Mouse (Mus musculus): Measurements from ENCODE around the gene Gnpat.

Gnpat gene

GRCm38 (mm10) chr8:124845131-124845530, 17.7 kb upstream of the Gnpat start:
- DNase-seq: no peak

DNA sequence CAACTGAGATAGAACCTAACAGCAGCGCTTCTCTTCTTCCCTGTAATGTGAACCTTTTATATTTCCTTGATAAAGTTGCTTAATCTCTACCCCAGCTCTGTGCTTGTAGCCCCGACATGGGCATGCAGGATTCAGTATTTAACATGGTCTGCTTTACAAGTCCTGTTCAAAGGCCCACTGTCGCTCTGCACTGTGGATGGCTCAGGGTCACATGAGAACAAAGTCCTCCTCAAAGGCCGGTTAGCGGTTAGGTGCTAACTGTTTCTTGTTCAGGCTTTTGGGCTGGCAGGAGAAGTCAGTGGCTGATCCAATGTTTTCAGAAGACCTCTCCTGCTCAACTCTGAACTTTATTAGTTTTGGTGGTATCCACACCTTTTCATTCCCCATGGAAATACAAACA, 17.3 kb upstream of the Gnpat start:
- no peak for DNase-seq

DNA sequence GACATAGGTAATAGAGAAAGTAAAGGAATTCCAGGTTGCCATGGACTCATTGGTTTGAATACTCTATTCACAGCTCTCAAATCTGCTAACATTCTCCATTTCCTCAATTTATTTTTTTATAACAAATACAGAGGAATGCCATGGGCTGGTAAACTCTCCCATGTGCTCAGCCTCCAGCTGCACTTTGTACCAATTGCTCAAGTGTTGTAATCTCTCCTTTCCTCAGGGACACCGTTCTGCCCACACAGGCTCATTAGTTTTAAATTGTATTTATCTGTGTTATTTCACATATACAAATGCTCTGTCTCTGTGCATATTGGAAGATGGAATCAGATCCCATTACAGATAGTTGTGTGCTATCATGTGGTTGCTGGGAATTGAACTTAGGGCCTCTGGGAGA, 9.3 kb upstream of the Gnpat start:
- DNase-seq: no peak

DNA sequence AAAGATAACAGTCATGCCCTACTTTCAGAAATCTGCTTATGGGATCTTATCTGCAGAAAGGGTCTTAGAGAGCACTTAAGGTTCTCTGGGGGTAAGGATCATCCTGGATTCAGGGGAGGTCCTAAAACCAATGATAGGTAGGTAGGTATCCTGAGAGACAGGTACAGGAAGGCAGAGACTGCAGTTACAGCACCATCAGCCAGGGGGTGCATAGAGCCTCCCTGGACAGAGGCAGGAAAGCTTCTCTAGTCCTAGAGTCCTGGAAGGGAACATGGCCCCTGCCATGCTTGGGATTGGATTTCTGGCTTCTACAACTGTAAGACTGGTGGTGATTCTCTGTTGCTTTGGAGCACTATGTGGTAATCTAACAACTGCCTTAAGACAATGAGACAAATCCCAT, 3.4 kb upstream of the Gnpat start:
- peak; percentile 32 to 39 for DNase-seq

DNA sequence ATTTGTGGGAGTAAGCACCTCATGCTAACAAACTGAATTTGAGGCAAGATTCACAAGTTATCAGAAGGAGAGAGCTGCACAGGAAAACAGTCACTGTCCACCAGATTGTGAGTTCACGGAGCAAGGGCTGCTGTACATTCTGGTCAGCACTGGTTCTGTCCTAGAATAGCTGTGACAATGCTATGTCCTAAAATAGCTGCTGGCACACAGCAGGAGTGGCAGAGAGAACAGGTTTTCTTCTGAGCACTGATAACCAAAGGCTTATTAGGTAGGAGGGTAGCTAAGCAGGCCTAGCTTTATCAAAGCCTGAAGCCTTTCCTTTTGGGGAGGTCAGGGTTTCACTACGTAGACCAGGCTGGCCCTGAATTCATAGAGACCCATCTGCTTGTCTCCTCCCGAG, 2.6 kb upstream of the Gnpat start:
- DNase-seq: peak; percentile 18 to 42

- no peak for DNase-seq
These were observed 387 bp downstream of the Gnpat start for GRCm38 (mm10) chr8:124863163-124863677.

- DNase-seq: no peak
These were observed 896 bp downstream of the Gnpat start for GRCm38 (mm10) chr8:124863729-124864128.

GRCm38 (mm10) chr8:124866669-124867068, 3.8 kb downstream of the Gnpat start:
- DNase-seq: no peak

GRCm38 (mm10) chr8:124867126-124867525, 4.3 kb downstream of the Gnpat start:
- no peak for DNase-seq

DNA sequence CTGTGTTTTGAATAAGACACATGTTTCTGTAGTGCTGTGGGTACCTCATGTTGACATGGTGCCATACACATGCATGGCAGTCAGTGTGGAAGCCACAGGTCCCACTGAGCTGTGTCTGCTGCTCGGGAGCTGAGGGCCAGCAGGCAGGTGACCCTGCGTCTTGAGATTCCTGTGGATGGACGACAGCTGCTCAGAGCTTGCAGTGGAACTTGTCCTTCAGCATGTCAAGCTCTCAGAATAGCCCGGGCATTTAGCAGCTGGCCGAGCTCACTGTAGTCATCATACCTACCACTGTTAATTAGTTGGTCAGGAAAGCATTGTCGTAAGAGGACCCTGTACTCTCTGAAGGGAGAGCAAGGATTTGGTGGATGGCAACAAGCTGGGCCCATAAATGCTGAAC, 6.9 kb downstream of the Gnpat start:
- DNase-seq: no peak

GRCm38 (mm10) chr8:124871474-124871873, 8.6 kb downstream of the Gnpat start:
- no peak for DNase-seq

DNA sequence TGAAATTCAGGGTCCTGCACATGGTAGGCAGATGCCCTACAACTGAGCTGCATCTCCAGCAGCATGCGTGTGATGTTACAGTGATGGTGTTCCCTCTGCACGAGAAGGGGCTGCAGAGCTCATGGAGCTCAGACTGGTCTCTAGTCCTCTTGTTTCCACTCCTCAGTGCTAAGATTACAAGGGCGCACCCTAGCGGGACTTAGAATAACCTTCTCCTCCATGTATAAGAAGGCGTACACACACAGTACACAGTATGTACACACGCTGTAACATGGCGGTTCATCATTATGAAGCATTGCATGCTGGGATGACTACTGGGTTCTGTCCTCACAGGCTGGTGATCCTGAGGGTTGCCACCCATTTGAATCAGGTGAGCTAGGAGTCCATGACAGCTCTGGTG, 9.2 kb downstream of the Gnpat start:
- DNase-seq: no peak

DNA sequence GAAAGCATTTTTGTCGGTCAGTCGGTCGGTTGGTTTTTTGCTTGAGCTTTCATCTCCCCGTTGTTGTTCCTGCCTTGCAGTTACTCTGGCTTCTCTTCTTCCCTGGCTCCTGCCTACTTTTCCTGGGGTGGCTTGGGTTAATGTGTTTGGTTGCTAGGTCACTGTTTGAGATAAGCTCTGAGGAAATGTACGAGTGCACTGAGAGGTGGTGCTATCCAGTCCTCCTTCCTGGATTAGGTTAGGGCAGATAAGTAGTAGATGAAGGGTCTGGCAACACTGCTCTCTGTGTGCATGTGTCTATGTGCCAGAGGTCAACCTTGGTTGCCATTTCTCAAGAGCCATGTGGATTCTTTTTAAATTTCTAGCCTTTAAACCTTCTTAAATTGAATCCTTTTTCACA, 9.9 kb downstream of the Gnpat start:
- DNase-seq: no peak

GRCm38 (mm10) chr8:124878141-124878540, 15.3 kb downstream of the Gnpat start:
- no peak for DNase-seq

DNA sequence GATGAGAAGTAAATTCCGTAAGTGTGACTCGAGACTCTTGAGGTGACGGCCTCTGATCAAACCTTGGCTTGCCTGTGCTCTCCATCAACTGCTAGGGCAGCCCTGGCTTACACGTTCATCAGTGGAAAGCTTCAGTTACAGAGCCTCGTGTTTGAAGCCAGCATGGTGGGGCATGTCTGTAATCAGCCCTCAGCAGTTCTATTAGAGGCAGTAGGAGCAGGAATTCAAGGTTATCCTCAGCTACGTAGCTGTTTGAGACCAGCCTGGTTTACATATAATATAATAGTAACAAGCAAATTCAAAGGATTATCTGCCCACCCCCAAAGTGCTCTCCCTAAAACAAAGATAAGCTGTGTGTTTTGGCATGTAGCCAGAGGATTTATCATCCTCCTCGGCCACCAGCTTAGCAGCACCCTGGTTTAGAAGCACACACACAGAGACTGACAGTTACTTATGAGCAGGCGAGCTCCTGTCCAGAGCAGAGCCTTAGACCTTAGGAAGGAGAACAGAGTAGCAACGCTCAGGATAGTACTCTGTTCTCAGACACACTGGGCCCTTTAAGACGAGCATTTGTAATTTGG, 16.2 kb downstream of the Gnpat start:
- DNase-seq: no peak

GRCm38 (mm10) chr8:124888385-124888784, 25.6 kb downstream of the Gnpat start:
- no peak for DNase-seq

GRCm38 (mm10) chr8:124892596-124892995, 29.8 kb downstream of the Gnpat start:
- no peak for DNase-seq

- peak; percentile 15 to 21 for DNase-seq
These were observed 33.3 kb downstream of the Gnpat start for GRCm38 (mm10) chr8:124896010-124896631.

DNA sequence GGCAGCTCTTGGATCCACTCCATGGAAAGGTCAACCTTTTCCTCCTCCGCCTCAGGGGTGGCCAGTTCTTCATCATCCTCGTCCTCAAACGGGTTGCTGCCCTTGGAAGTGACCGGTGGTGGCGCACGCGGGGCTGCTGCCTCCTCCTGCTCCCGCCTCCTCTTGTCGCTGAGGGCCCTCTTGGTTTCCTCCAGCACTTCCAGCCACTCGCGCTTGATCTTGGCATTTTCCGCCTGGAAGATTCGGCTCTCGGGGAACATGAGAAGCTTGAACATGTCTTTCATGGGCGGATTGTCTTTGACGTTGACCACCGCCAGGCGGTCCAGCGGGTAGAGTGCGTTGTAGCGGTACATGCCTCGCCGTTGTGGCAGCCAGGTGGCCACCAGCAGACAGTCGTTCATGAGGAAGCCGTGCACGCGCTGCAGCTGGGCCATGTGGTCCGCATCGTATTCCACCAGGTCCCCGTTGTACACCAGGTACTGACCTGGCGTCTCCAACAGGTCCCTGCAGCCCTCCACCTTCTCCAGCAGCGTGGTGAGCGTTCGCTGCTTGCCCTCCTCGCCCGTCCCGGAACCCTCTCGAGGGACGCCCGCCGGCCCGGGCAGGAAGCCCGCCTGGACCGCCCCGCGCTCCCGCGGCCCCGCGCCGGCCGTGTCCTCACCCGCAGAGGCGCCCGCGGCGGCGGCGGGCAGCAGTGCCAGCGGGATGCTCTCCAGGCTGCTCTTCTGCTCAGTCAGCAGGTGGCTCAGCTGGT, 34.0 kb downstream of the Gnpat start:
- peak; percentile 78 to 82 for DNase-seq

DNA sequence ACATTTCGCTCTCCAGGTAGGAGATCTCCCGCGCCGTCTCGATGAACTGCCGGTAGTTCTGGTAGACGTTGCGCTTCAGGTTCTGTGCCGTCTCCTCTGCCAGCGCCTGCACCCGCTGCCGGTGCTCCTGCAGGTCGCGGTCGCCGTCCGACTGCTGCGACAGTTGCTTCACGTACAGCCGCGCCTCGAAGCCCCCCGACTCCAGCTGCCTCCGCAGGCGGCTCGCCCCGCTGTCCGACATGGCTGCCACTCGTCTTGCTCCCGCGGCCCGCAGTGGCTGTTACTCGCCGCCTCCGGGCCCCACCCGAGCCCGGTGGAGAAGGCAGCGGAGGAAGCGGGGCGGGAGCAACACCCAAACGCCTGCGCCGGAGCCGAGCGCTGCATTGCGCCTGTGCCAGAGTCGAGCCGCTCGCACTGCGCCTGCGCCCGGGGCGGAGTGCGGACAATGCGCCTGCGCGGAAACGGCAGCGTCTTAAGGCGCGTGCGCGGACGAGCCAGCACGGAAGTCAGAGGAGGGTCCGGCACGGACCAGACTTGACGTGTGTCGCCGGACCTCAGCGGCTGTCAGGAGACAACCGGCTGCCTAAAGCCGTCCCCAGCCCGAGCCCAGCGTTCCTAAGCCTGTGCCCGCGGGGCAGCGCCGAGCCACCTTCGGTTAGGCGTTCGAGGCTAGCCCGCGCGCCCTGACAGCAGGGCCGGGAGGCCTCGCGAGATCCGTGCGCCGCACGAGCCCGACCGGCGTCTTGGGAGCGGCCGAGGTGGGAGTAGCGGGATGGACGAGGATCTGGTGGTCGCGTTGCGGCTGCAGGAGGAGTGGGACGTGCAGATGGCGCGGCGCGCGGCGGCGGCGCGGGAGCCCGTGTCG, 34.8 kb downstream of the Gnpat start, which contains the start of the genes Exoc8 and Sprtn:
Exoc8 (minus strand) TSS at position 320 of the 865 bp plus-strand sequence.
Sprtn (plus strand) TSS at position 501 of the 865 bp plus-strand sequence.
- peak; percentile 98 to 99 for DNase-seq

GRCm38 (mm10) chr8:124898251-124898905, 35.5 kb downstream of the Gnpat start:
- no peak for DNase-seq

- no peak for DNase-seq
These were observed 40.4 kb downstream of the Gnpat start for GRCm38 (mm10) chr8:124903198-124903597.
